Mouse (Mus musculus): ENCODE measurements at regions not wholly inside any gene's neighbourhood (a gene's known extent, or its start where the extent isn't known, plus 50 kb on each side); places are given as distances from the start of the nearest gene placed in this dataset.

GRCm38 (mm10) chr1:120801980-120802364 lies 199.8 kb downstream of the En1 start:
- TF ChIP-seq POLR2A (IDR thresholded peaks at IDR 0.05; ENCODE audit: control insufficient read depth, low read depth, low read length) (no peak), CTCF (IDR thresholded peaks at IDR 0.05; ENCODE audit: control insufficient read depth, insufficient read depth, insufficient replicate concordance, low read depth, low read length) (no peak)
